Mouse (Mus musculus): Measurements from ENCODE around the gene Klf2. TPM values are rescaled to one million over a fixed set of nuclear protein-coding genes. Genes with fewer than 3 reads are reported as not detected.

Klf2 gene
- 3.1 and 3.7 TPM in 2 replicates for polyA plus RNA-seq (2016; fragmentation: Nextera tagmentation; extraction: Ambion mirVana)

DNA sequence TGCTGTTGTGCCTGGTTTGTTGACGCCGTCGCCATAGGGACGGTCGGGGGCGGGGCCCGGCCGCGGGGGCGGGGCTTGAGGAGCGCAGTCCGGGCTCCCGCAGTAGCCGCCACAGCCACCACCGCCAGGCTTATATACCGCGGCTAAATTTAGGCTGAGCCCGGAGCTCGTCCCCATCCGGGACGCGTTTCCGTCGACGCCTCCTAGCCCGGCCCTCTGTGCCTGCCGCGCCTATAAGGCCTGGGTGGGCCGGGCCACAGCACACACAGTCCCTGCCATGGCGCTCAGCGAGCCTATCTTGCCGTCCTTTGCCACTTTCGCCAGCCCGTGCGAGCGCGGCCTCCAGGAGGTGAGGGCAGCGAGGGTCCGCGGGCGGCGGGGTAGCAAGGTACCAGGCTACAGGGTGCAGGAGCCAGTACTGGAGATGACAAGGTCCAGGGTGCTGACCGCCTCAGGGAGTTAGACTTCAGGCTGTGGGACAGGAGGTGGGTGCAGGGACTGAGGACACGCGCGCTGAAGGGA, at the start of gene Klf2:
Gene Klf2 (plus strand): TSS at position 233 of the 522 bp plus-strand sequence.
- peak; percentile 95 for DNase-seq (ENCODE audit: low spot score)
- Histone ChIP-seq H3K4me1 (peaks cover 33% of the 10 kb centered on the region), H3K4me3 (peak within 1 kb of the TSS; percentile 64), H3K36me3 (replicated peaks) (no peaks in the 10 kb centered on the region), H3K27me3 (replicated peaks; ENCODE audit: low read depth, poor library complexity, severe bottlenecking) (peaks cover 65% of the 10 kb centered on the region), H3K27ac (replicated peaks) (peak within 1 kb of the TSS; percentile 49), H3K9me3 (no peaks in the 10 kb centered on the region)
- under 1% methylated on average over 46 of the region's 46 CpGs for WGBS

DNA sequence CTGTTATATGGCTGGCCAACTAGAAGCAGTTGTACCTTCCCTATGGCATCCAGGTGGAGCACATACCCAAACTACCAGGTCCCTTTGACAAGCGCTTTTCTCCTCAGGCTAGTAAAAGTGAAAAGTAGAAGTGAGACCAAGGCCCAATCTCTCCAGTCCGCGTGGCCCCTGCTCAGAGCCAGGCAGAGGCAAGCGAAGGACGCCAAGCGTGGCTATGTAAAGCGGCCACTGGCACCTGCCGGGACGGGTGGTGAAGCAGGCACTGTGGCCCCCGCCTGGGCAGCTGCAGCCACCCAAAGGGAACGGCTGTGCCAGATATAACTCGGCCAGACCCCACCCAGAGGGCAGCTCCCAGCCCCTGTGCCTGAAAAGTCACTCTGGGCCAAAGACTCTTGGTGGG, 48.2 kb upstream of the Klf2 start:
- Histone ChIP-seq H3K27ac (replicated peaks) (no peak overlapping the region), H3K9me3 (no peaks in the 10 kb centered on the region), H3K36me3 (replicated peaks) (no peaks in the 10 kb centered on the region), H3K27me3 (replicated peaks; ENCODE audit: low read depth, poor library complexity, severe bottlenecking) (no peaks in the 10 kb centered on the region), H3K4me3 (no peak overlapping the region), H3K4me1 (no peaks in the 10 kb centered on the region)
- 86% methylated on average over 12 of the region's 12 CpGs for WGBS
- DNase-seq (ENCODE audit: low spot score): no peak

DNA sequence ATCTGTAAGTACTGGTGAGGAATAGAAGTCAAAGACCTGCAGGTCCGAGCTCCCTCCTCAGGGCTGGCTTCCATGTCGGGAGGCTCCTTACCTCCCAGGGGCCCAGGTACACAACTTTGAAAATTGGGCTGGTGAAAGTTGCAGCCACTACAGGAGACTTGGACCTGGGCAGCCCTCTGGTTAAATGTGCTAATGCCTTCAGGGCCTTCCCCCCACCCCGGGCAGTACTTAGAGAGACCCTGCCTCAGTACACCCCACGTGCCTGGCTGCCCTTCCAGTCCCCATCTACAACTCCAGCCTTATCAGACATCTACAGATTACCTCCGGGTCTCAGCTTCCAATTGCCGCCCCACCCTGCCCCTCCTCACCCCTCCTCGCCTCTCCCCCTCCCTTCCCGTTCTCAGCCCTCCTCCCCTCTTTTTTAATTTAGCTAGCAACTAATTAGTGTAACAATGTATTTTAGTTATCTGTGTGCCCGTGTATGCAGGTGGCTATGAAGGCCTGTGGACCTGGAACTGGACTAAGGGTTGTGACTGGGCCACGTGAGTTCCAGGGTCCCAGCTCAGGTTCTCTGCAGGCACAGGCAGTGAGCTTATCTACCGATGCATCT, 47.7 kb upstream of the Klf2 start:
- no peak overlapping the region for H3K27ac ChIP-seq (replicated peaks)
- 80% methylated on average over 11 of the region's 11 CpGs for WGBS
- no peaks in the 10 kb centered on the region for H3K9me3 ChIP-seq
- DNase-seq (ENCODE audit: low spot score): no peak
- H3K4me3 ChIP-seq: no peak overlapping the region
- H3K36me3 ChIP-seq (replicated peaks): no peaks in the 10 kb centered on the region
- H3K27me3 ChIP-seq (replicated peaks; ENCODE audit: low read depth, poor library complexity, severe bottlenecking): no peaks in the 10 kb centered on the region
- no peaks in the 10 kb centered on the region for H3K4me1 ChIP-seq

DNA sequence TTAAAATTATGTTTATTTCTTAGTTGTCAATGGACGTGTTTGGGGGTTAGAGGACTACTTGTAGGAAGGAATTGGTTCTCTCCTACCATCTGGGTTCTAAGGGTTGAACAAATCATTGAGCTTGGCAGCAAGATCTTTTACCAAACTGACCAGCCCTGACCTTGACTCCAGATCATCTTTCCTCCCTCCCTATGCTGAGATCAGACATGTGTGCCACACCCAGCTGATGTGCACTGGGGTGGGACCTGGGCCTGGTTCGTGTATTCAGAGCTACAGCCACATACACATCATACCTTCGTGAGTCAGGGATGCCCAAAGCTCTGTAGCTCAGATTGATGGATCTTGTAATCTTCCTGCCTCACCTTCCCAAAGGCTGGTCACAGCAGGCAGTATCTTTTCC, 47.1 kb upstream of the Klf2 start:
- Histone ChIP-seq H3K36me3 (replicated peaks) (no peaks in the 10 kb centered on the region), H3K9me3 (no peaks in the 10 kb centered on the region), H3K4me1 (no peaks in the 10 kb centered on the region), H3K4me3 (no peak overlapping the region), H3K27ac (replicated peaks) (no peak overlapping the region), H3K27me3 (replicated peaks; ENCODE audit: low read depth, poor library complexity, severe bottlenecking) (no peaks in the 10 kb centered on the region)
- no peak for DNase-seq (ENCODE audit: low spot score)
- 75% methylated on average over 3 of the region's 3 CpGs for WGBS

DNA sequence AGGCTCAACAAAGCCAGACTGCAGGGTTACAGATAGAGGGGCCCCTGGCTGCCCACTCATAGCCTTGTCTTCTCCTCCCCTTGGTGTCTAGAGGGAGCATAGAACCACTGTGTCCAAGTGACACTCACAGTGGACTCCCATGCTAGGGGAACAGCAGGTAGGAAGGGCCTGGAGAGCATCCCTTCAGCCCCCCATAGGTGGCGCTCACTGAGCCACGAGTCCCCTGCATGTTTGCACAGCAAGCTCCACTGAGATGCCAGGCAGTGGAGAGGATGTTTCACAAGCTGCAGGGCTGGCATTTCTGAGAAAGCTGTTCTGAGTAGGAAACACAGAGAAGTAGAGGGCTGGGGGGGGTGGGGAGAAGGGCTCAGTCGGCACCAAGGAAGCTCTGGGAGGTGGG, 46.5 kb upstream of the Klf2 start:
- 16% methylated on average over 3 of the region's 3 CpGs for WGBS
- H3K9me3 ChIP-seq: no peaks in the 10 kb centered on the region

DNA sequence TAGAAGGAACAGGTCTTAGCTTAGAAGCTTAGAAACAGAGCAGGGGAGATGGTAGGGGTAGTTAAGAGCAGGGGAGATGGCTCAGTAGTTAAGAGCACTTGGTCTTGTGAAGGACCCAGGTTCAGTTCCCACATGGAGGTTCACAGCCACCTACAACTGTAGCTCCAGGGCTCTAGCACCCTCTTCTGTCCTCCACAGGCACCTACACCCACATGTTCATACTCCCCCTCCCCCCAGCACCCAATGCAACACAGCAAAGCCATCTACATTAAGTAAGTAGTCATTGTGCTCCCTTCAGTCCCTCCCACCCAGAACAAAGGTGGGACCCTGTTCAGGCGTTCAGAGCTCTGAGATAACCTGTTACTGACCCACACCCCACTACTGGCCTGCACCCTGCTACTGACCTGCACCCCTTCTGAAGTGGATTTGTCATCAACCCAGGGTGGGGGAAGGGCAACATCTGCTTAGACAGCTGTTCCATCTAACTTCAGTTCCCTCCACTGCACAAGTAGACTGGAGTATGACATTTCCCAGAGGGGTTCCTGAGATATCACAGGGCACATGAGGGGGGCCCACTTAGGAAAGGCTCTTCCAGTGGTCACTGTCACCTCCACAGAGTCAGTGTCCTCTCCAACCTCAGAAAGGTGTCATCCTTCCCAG, 45.6 kb upstream of the Klf2 start:
- no peaks in the 10 kb centered on the region for H3K4me1 ChIP-seq
- no peaks in the 10 kb centered on the region for H3K27me3 ChIP-seq (replicated peaks; ENCODE audit: low read depth, poor library complexity, severe bottlenecking)
- DNase-seq (ENCODE audit: low spot score): no peak
- H3K36me3 ChIP-seq (replicated peaks): no peaks in the 10 kb centered on the region
- H3K9me3 ChIP-seq: no peaks in the 10 kb centered on the region
- WGBS: 77% methylated on average over 1 of the region's 1 CpGs
- no peak overlapping the region for H3K27ac ChIP-seq (replicated peaks)
- H3K4me3 ChIP-seq: no peak overlapping the region

More for the DNA sequence above, 46.5 kb upstream of the Klf2 start:
- Histone ChIP-seq H3K36me3 (replicated peaks) (no peaks in the 10 kb centered on the region), H3K4me3 (no peak overlapping the region), H3K4me1 (no peaks in the 10 kb centered on the region), H3K27ac (replicated peaks) (no peak overlapping the region), H3K27me3 (replicated peaks; ENCODE audit: low read depth, poor library complexity, severe bottlenecking) (no peaks in the 10 kb centered on the region)
- DNase-seq (ENCODE audit: low spot score): peak; percentile 62

DNA sequence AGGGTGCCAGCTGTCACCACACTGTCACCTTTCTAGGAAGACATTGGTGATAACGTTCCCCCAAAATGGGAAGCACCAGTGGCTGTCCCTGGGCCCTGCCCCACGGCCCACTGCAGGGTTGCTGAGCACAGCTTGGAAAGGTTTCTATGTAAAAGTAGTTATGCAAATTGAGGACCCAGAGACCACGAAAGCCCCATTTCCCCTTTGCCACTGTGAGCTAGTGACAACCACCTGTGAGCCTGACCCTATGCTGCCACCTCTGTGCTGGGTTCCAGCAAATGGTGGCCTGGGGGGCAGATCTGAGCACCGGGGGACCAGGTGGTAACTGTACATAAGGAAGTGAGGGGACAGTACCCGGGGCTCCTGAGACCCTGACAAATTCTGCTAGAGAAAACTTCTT, 45.0 kb upstream of the Klf2 start:
- Histone ChIP-seq H3K36me3 (replicated peaks) (no peaks in the 10 kb centered on the region), H3K27me3 (replicated peaks; ENCODE audit: low read depth, poor library complexity, severe bottlenecking) (no peaks in the 10 kb centered on the region), H3K9me3 (no peaks in the 10 kb centered on the region), H3K4me3 (no peak overlapping the region), H3K27ac (replicated peaks) (no peak overlapping the region), H3K4me1 (no peaks in the 10 kb centered on the region)
- DNase-seq (ENCODE audit: low spot score): no peak
- WGBS: 74% methylated on average over 5 of the region's 5 CpGs

DNA sequence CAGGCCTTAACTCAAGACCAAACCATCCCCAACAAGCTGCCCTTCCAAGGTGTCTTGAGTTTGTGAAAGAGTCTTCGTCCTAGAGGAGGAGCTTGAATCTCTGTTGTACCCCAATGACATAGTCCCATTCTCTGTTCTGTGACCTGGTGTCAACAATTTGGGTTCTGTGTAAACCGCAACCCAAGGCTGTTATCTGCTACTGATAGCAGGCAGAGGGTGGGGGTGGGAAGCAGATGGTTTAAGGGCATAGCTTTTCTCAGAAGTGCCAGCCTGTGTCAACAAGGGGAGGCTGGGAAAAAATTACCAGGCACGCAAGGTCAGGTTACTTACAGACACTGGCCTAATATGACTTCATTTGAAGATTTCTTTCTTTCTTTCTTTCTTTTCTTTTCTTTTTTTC, 41.6 kb upstream of the Klf2 start:
- no peaks in the 10 kb centered on the region for H3K4me1 ChIP-seq
- H3K27me3 ChIP-seq (replicated peaks; ENCODE audit: low read depth, poor library complexity, severe bottlenecking): no peaks in the 10 kb centered on the region
- no peak for DNase-seq (ENCODE audit: low spot score)
- H3K36me3 ChIP-seq (replicated peaks): no peaks in the 10 kb centered on the region
- no peaks in the 10 kb centered on the region for H3K9me3 ChIP-seq
- H3K4me3 ChIP-seq: no peak overlapping the region
- 75% methylated on average over 3 of the region's 3 CpGs for WGBS
- no peak overlapping the region for H3K27ac ChIP-seq (replicated peaks)

DNA sequence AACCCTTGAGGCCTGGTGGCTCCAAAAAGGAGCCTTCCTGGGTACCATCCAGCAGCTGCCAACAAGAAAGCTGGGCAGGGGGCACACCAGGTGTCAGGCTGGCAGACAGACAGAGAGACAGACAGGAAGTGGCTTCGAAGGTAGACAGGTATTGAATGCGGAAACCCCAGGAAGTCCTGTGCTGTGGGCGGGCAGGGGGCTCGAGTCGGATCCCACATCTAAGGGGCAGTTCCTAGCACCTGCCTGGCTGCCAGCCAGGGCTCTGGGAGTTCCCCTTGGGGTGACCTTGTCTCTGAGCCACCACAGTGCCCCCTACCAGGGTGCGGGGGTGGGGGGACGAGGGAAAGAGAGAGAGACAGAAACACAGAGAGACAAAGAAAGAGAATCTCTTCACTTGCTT, 39.7 kb upstream of the Klf2 start:
- 80% methylated on average over 7 of the region's 7 CpGs for WGBS
- Histone ChIP-seq H3K9me3 (no peaks in the 10 kb centered on the region), H3K4me1 (no peaks in the 10 kb centered on the region), H3K27me3 (replicated peaks; ENCODE audit: low read depth, poor library complexity, severe bottlenecking) (no peaks in the 10 kb centered on the region), H3K36me3 (replicated peaks) (no peaks in the 10 kb centered on the region), H3K4me3 (no peak overlapping the region), H3K27ac (replicated peaks) (no peak overlapping the region)
- DNase-seq (ENCODE audit: low spot score): no peak

DNA sequence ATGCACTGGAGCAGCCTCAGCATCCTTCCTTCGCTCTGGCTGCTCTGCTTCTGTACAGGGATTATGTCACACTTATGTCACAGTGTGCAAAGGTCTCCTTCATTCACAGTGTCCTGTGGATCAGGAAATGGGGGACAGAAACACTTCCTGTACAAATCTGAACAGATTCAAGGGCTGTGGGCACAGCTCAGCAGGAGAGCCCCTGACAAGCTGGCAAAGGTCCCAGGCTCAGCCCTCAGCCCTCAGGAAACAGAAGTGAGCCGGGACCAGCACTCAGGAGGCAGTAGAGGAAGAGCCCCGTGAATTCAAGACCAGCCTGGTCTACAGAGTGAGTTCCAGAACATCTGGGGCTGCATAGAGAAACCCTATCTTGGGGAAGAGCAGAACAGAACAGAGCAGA, 37.2 kb upstream of the Klf2 start:
- Histone ChIP-seq H3K27me3 (replicated peaks; ENCODE audit: low read depth, poor library complexity, severe bottlenecking) (no peaks in the 10 kb centered on the region), H3K4me1 (no peaks in the 10 kb centered on the region), H3K27ac (replicated peaks) (no peak overlapping the region), H3K4me3 (no peak overlapping the region), H3K9me3 (no peaks in the 10 kb centered on the region), H3K36me3 (replicated peaks) (no peaks in the 10 kb centered on the region)
- no peak for DNase-seq (ENCODE audit: low spot score)
- WGBS: 53% methylated on average over 3 of the region's 3 CpGs

DNA sequence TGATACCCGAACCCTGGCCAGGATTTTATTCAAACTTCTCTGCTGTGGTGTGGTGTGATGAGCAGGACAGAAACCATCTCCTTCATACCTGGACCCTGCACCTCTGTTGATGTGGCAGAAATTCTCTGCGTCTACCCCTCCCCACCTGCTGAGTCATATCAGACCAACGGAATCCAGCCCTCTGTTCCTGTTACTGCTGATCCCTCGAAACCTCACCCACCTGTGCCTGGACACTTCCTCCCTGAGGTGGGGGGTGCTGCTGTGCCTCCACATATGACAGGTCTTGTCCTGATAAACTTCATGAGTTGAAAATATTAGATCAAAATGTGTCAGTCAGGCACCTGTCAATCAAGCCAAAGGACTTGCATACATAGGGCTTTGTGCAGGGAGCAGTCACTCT, 33.5 kb upstream of the Klf2 start:
- 74% methylated on average over 4 of the region's 4 CpGs for WGBS
- H3K4me1 ChIP-seq: no peaks in the 10 kb centered on the region
- H3K27ac ChIP-seq (replicated peaks): no peak overlapping the region
- H3K4me3 ChIP-seq: no peak overlapping the region
- H3K9me3 ChIP-seq: no peaks in the 10 kb centered on the region
- no peak for DNase-seq (ENCODE audit: low spot score)
- H3K36me3 ChIP-seq (replicated peaks): no peaks in the 10 kb centered on the region
- H3K27me3 ChIP-seq (replicated peaks; ENCODE audit: low read depth, poor library complexity, severe bottlenecking): no peaks in the 10 kb centered on the region

DNA sequence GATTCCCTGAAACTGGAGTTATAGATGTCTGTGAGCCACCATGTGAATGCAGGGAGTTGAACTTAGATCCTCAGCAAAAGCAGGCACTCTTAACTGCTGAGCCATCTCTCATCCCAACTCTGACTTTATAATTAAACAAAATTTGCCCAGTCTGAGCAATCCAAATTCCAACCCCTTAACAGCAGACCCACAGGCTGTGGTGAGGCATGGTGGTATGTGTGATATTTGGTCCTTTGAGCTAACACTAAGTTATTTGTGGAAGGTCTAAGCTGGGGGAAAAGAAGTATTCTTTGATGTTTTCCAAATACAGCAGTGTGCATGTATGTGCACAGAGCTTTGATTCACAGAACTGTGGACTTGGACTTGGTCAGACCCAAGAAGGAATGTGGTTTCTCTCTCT, 29.8 kb upstream of the Klf2 start:
- no peak overlapping the region for H3K4me3 ChIP-seq
- H3K27me3 ChIP-seq (replicated peaks; ENCODE audit: low read depth, poor library complexity, severe bottlenecking): no peaks in the 10 kb centered on the region
- DNase-seq (ENCODE audit: low spot score): no peak
- no peaks in the 10 kb centered on the region for H3K9me3 ChIP-seq
- no peak overlapping the region for H3K27ac ChIP-seq (replicated peaks)
- no peaks in the 10 kb centered on the region for H3K36me3 ChIP-seq (replicated peaks)
- H3K4me1 ChIP-seq: no peaks in the 10 kb centered on the region

DNA sequence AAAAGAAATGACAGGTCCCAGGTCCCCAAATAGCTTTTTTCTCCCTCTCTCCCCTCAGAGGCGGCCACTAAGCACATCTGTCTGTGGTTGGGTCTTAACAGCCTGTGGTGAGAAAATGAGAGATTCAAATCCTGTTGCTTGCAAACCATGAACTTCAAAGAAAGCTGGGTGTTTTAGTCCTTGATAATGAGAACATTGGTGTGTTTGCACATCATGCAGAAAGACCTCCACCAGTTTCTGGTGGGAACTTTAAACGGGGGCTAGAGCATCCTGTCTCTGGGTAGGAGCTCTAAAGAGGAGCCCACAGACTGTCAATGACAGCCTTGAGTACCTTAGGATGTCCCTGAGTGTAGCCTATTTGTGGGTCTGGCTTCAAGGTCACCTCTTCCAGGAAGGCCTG, 27.7 kb upstream of the Klf2 start:
- 76% methylated on average over 2 of the region's 2 CpGs for WGBS
- Histone ChIP-seq H3K27ac (replicated peaks) (no peak overlapping the region), H3K27me3 (replicated peaks; ENCODE audit: low read depth, poor library complexity, severe bottlenecking) (no peaks in the 10 kb centered on the region), H3K4me1 (no peaks in the 10 kb centered on the region), H3K9me3 (no peaks in the 10 kb centered on the region), H3K4me3 (no peak overlapping the region), H3K36me3 (replicated peaks) (no peaks in the 10 kb centered on the region)
- no peak for DNase-seq (ENCODE audit: low spot score)

Measured in embryonic facial prominence, embryonic 10.5 days (tissue).